Mouse (Mus musculus) induced T-regulatory cell, adult 2 months (primary cell): Measurements from ENCODE around the gene Spdye4c.

Experiments used
- DNase-seq: peaks from one replicate; pipeline ENCODE4 v3.0.0-alpha.2; 2012; ENCODE audit warnings: low read depth

The Spdye4c gene

DNA sequence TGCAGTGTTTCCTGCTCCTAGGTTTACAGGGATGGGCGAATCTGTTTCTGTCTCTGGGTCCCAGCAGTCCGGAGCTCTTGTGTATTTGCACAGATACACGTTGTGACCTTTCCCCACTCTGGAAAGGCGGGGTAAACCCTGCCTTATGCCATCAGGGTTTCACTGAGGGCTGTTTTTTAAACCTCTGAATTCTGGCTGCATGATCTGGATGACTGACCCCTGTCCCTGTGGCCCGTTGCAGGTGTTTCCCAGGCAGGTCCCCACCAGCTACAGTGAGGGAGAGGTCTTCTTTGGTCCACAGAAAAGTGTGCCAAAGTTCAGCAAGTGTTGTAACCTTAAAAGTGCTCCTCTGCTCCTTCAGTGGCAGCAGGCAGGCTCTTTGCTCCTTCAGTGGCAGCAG, 18.3 kb downstream of the Spdye4c start:
- no peak for DNase-seq

DNA sequence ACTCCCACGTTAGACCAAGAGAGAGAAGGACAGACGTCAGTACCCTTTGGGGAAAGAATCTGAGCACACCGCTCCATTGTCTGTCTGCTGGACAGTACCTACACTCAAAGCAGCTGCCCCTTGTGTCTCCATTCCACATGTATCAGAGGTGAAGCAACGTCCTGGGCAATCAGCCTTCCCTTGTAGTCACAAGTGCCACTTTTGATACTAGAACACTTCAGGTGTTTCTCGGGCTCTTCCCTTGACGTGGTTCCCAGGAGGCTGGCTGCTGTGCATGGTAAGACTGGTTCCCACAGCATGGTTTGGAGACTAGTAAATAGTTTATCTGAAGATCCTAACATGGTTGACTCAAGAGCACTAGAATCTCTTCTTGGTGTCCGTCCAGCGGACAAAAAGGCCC, 20.2 kb downstream of the Spdye4c start:
- DNase-seq, result no peak

DNA sequence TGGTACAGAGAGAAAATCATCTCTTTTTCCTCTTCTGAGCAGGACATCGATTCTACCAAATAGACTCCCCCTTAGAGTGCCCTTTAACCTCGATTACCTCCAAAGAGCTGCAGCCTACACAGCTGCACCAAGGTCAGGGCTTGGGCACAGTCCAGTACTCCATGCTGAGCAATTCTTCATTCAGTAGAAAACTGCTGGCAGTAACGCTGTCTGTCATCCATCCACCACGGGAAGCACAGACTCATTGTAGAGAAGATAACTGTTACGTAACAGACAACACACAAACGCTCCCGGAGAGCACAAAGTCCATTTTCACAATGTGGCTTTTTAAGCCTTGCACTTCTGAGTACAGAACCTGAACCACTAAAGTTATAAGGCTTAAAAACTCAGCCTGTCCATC, 21.3 kb downstream of the Spdye4c start:
- DNase-seq, result no peak

DNA sequence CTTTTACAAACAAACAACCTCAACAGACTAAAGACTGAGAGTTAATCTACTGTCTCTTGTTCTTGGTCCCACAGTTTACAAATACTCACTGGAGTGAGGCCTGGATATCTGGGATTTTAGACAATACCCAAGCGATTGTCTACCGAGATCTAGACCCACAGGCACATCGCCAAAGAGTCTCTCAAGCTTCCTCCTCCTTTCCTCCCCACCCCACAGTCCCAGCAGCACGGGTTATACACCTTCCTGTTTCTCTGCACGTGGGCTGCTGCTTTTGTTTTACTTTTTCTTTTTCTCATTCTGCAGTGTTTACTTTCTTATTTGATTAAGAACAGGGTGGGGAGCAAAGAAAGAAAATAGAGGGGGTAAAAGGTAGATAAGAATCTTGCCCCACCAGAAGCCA, 22.4 kb downstream of the Spdye4c start:
- no peak for DNase-seq

DNA sequence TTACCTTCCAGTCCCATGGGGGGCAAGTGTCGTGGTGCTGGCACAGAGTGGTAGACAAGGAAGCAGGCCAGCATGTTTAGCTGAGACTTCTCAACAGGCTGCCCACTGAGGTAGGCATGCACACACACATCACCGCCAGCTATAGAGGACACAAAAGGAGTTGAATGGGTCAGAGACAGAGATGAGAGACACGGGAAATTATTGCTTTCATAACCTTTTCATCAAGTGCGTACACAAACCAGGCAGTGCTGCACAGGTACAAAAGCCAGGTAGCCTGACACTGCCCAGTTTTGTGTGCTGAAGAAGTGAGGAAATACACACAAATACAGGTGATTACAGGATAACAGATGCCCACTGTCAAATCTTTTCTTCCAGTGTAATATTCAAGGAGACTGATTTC, 24.4 kb downstream of the Spdye4c start:
- no peak for DNase-seq

DNA sequence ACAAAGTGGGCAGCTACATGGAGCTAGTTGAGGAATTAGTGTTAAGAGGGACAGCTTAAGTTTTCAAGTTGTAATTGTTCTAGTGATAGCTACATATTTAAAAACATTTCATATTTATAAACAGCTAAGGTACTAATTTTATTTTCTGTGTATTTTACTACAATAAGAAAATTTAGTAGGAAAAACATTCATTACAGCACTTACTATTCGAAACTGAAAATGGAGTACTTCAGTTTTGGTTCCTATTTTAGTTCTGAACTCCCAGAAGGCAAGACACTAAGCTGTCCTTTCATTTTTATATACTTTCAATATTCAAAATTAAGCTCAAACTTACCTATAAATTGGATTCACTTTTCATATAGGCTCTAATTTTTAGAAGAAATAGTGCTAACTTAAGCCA, 29.6 kb downstream of the Spdye4c start:
- no peak for DNase-seq
